Mouse (Mus musculus): ENCODE measurements around the gene Aff3. TPM values are rescaled to one million over a fixed set of nuclear protein-coding genes. Genes with fewer than 3 reads are reported as not detected.

Gene Aff3
- total RNA-seq (2023; ENCODE audit: inconsistent age): 222 to 276 TPM (median 255 TPM) in 4 replicates

DNA sequence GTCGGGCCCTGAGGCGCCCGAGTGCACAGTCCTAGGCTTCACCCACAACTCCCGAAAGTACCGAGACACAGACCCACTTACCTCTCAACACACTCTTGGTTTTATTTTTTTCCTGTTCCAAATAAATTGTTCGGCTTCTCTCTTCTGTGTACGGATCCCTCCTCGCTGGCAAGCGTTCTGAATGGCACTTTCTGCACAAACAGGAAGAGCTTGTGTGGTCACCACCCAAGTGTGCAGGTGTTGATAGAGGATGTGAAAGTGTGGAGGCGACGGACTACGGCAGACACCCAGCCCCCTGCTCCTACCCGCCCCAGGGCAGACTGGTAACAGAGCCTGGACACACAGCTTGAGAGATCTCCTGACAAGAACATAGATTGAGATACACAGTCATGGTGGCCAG is at the start of gene Aff3:
Gene Aff3 (minus strand): TSS at position 179 of the 400 bp plus-strand sequence.

GRCm38 (mm10) chr1:38129501-38130267 is 535.1 kb downstream of the Aff3 start, which contains the start of gene Rev1:
TSS of gene Rev1 (minus strand) at chr1:38129801.

Other genes starting within 250 kb of the Aff3 start
- gene Lonrf2, start 171.8 kb upstream of the Aff3 start, total RNA-seq (2023; ENCODE audit: inconsistent age): not detected in 4 replicates
- 35.1 to 41.4 TPM (median 39.2 TPM) in 4 replicates for gene Chst10, start 233.2 kb upstream of the Aff3 start, total RNA-seq (2023; ENCODE audit: inconsistent age)

Measured in B cell, adult (primary cell).